ENCODE assay signal across 10 mouse cellular contexts in genomic region chr17:29637895-29638294, GRCm38 (mm10). TPM values are rescaled to one million over a fixed set of nuclear protein-coding genes. Genes with fewer than 3 reads are reported as not detected.
DNase-seq lines count a peak whose midpoint lies in the region; ATAC-seq and TF ChIP-seq lines count a peak whose summit lies in the region.
"Had no signal": no experiment of that assay in that cellular context is flagged by ENCODE, and none has a peak within 500 bp of the region (broad histone marks: within the 10 kb centered on the region; RNA-seq: fewer than 3 reads in every experiment).

No protein-coding gene starts in this region.

- no peaks in the 10 kb centered on the region for H3K27me3 ChIP-seq in hindbrain, embryonic 14.5 days (ENCODE audit: control insufficient read depth, insufficient read depth, low read length)
- H3K27me3 ChIP-seq: hindbrain, embryonic 15.5 days; limb, embryonic 15.5 days had no signal

- H3K27ac ChIP-seq in hindbrain, embryonic 14.5 days = no peak overlapping the region
- H3K27ac ChIP-seq: hindbrain, embryonic 15.5 days; limb, embryonic 15.5 days had no signal

- H3K4me3 ChIP-seq in lung, adult 2 months (replicated peaks; ENCODE audit: extremely low read depth, low read depth, low read length) = no peak overlapping the region
- no peak overlapping the region for H3K4me3 ChIP-seq in hindbrain, embryonic 14.5 days (replicated peaks; ENCODE audit: low read length)
- H3K4me3 ChIP-seq: hindbrain, embryonic 15.5 days; limb, embryonic 15.5 days had no signal

- WGBS in lung, adult 2 months = 55% methylated on average over 8 of the region's 8 CpGs
- 89% methylated on average over 7 of the region's 8 CpGs for WGBS in hindbrain, embryonic 14.5 days

- intact Hi-C loops in heart, postnatal 14 days (cut with DNase I) = loop anchor here (2.0 kb wide), 1 partner anchor 245 kb away; no protein-coding TSS in a partner anchor

- no peak overlapping the region for H3K9ac ChIP-seq in hindbrain, embryonic 14.5 days
- H3K9ac ChIP-seq: hindbrain, embryonic 15.5 days; limb, embryonic 15.5 days had no signal

- no peaks in the 10 kb centered on the region for H3K9me3 ChIP-seq in hindbrain, embryonic 14.5 days (ENCODE audit: control insufficient read depth, low read length)
- H3K9me3 ChIP-seq: hindbrain, embryonic 15.5 days; limb, embryonic 15.5 days had no signal

- TF ChIP-seq POLR2A in lung, adult 2 months (IDR thresholded peaks at IDR 0.05; ENCODE audit: borderline replicate concordance, extremely low read depth, low read depth, low read length) = no peak

- TF ChIP-seq CTCF in lung, adult 2 months (IDR thresholded peaks at IDR 0.05; ENCODE audit: insufficient read depth, low read length) = no peak

- H3K4me1 ChIP-seq in lung, adult 2 months (ENCODE audit: control insufficient read depth, insufficient read depth, low read length) = peaks cover 4% of the 10 kb centered on the region; the same call in 1 of the 2 replicates
- no peaks in the 10 kb centered on the region for H3K4me1 ChIP-seq in hindbrain, embryonic 14.5 days (replicated peaks; ENCODE audit: control insufficient read depth, insufficient read depth, low read length)
- H3K4me1 ChIP-seq: hindbrain, embryonic 15.5 days; limb, embryonic 15.5 days had no signal

- H3K36me3 ChIP-seq in hindbrain, embryonic 14.5 days (replicated peaks; ENCODE audit: control insufficient read depth, insufficient read depth) = peaks cover 83% of the 10 kb centered on the region

- H3K4me2 ChIP-seq in hindbrain, embryonic 14.5 days (replicated peaks) = no peak overlapping the region
- H3K4me2 ChIP-seq: hindbrain, embryonic 15.5 days; limb, embryonic 15.5 days had no signal

- peak; percentile 93 for ATAC-seq in megakaryocyte progenitor cell, adult 5-6 weeks (replicated peaks; ENCODE audit: poor library complexity)
- no peak for ATAC-seq in hindbrain, embryonic 14.5 days (ENCODE audit: low FRiP score)
- no peak for ATAC-seq in cerebellum, adult (ENCODE audit: insufficient number of reproducible peaks, low FRiP score, low TSS enrichment)

- peak; percentile 50 for DNase-seq in lung, postnatal 10 days
- DNase-seq in lung, adult 2 months = no peak
- peak; percentile 79 for DNase-seq in R1 (ENCODE audit: low read depth, low spot score)
- DNase-seq in heart, postnatal 14 days = peak; percentile 10 to 19
- no peak for DNase-seq in hindbrain, embryonic 14.5 days (ENCODE audit: low spot score)
- no peak for DNase-seq in cerebellum, adult 9-11 months

RNA-seq across cellular contexts. Expression of gene Cmtr1, which starts 22.5 kb away (rescaled TPM):
- polyA plus RNA-seq in lung, adult 2 months (2012; rRNA removed) = 25.4 and 30.7 TPM in 2 replicates
- total RNA-seq in heart, postnatal 14 days (2021) = 10 to 100 TPM; 45.8 to 60.7 TPM
- 16.5 and 37.1 TPM in 2 replicates for total RNA-seq in megakaryocyte progenitor cell, adult 5-6 weeks (2015)
- total RNA-seq in megakaryocyte progenitor cell, adult 5-6 weeks (2017) = 136 and 148 TPM in 2 replicates
- 103 and 109 TPM in 2 replicates for polyA plus RNA-seq in hindbrain, embryonic 14.5 days (2014; fragmentation: Nextera tagmentation; extraction: Ambion mirVana)

RNA-seq across cellular contexts. Expression of gene Gm28043, which starts 23.2 kb away (rescaled TPM):
- 0.75 and 1.2 TPM in 2 replicates for polyA plus RNA-seq in lung, adult 2 months (2012; rRNA removed)
- 1 to 10 TPM; 1.0 to 1.3 TPM for total RNA-seq in heart, postnatal 14 days (2021)
- total RNA-seq in megakaryocyte progenitor cell, adult 5-6 weeks (2015) = 0.68 and 0.94 TPM in 2 replicates
- 5.6 and 7.5 TPM in 2 replicates for total RNA-seq in megakaryocyte progenitor cell, adult 5-6 weeks (2017)
- 1.8 and 2.6 TPM in 2 replicates for polyA plus RNA-seq in hindbrain, embryonic 14.5 days (2014; fragmentation: Nextera tagmentation; extraction: Ambion mirVana)

RNA-seq across cellular contexts. Expression of gene Rnf8, which starts 23.3 kb away (rescaled TPM):
- 22.5 and 31.1 TPM in 2 replicates for polyA plus RNA-seq in lung, adult 2 months (2012; rRNA removed)
- total RNA-seq in heart, postnatal 14 days (2021) = 10 to 100 TPM; 22.4 to 24.6 TPM
- total RNA-seq in megakaryocyte progenitor cell, adult 5-6 weeks (2015) = 18.1 and 19.9 TPM in 2 replicates
- total RNA-seq in megakaryocyte progenitor cell, adult 5-6 weeks (2017) = 42.2 and 63.5 TPM in 2 replicates
- polyA plus RNA-seq in hindbrain, embryonic 14.5 days (2014; fragmentation: Nextera tagmentation; extraction: Ambion mirVana) = 82.2 and 89.6 TPM in 2 replicates

Comparison
In these comparisons a context has a peak if more than half of its experiments do, and no peak if none do; other contexts are left out.
1. DNase-seq: peak in lung, postnatal 10 days (single experiment), R1 (single experiment) and heart, postnatal 14 days (2 of 2); none in lung, adult 2 months (single experiment), hindbrain, embryonic 14.5 days (single experiment) and cerebellum, adult 9-11 months (single experiment).